Comparison of ENCODE assay signal across 25 mouse cellular contexts in genomic region chr5:104833330-104833729, GRCm38 (mm10).
"Had no signal": no experiment of that assay in that cellular context is flagged by ENCODE, and none has a peak within 500 bp of the region (broad histone marks: within the 10 kb centered on the region; RNA-seq: fewer than 3 reads in every experiment).

No protein-coding gene starts in this region.

- H3K9ac ChIP-seq: heart, embryonic 13.5 days; heart, embryonic 15.5 days; hindbrain, embryonic 13.5 days; hindbrain, embryonic 15.5 days; kidney, embryonic 15.5 days; limb, embryonic 13.5 days; limb, embryonic 15.5 days; liver, embryonic 12.5 days had no signal

- H3K4me1 ChIP-seq: heart, embryonic 13.5 days; heart, embryonic 15.5 days; hindbrain, embryonic 13.5 days; hindbrain, embryonic 15.5 days; kidney, embryonic 15.5 days; limb, embryonic 13.5 days; limb, embryonic 15.5 days; liver, embryonic 12.5 days had no signal

- H3K27ac ChIP-seq: gastrocnemius, adult 2 months; heart, adult 2 months; heart, embryonic 13.5 days; heart, embryonic 15.5 days; hindbrain, embryonic 13.5 days; hindbrain, embryonic 15.5 days; hindbrain, postnatal 0 days; kidney, embryonic 15.5 days; kidney, postnatal 0 days; limb, embryonic 13.5 days; limb, embryonic 15.5 days; liver, embryonic 12.5 days had no signal

- H3K4me2 ChIP-seq: heart, embryonic 11.5 days; heart, embryonic 13.5 days; heart, embryonic 15.5 days; hindbrain, embryonic 13.5 days; hindbrain, embryonic 15.5 days; kidney, embryonic 15.5 days; limb, embryonic 13.5 days; limb, embryonic 15.5 days; liver, embryonic 12.5 days had no signal

- H3K4me3 ChIP-seq: gastrocnemius, adult 2 months; heart, adult 2 months; heart, embryonic 13.5 days; heart, embryonic 15.5 days; hindbrain, embryonic 13.5 days; hindbrain, embryonic 15.5 days; kidney, embryonic 15.5 days; limb, embryonic 13.5 days; limb, embryonic 15.5 days; liver, embryonic 12.5 days had no signal

- DNase-seq: gastrocnemius, adult 2 months; gastrocnemius, postnatal 10 days; gastrocnemius, postnatal 25 days; heart, adult 2 months; heart, postnatal 14 days; heart, postnatal 36 days; kidney, adult 11 months; kidney, adult 9 months; kidney, postnatal 14 days; kidney, postnatal 36 days; layer of hippocampus, adult 9-11 months; layer of hippocampus, postnatal 36 days; left cerebral cortex, postnatal 4 days had no signal

- H3K27me3 ChIP-seq: heart, embryonic 13.5 days; heart, embryonic 15.5 days; hindbrain, embryonic 13.5 days; hindbrain, embryonic 15.5 days; kidney, embryonic 15.5 days; limb, embryonic 13.5 days; limb, embryonic 15.5 days; liver, embryonic 12.5 days had no signal

- H3K36me3 ChIP-seq: heart, embryonic 15.5 days; kidney, embryonic 15.5 days; limb, embryonic 13.5 days; limb, embryonic 15.5 days; liver, embryonic 12.5 days had no signal

- ATAC-seq: hindbrain, postnatal 0 days; intestine, embryonic 16.5 days; liver, embryonic 12.5 days had no signal
